Mouse (Mus musculus) hindbrain, postnatal 0 days (tissue): ENCODE data around the gene 1700012A03Rik. TPM values are rescaled to one million over a fixed set of nuclear protein-coding genes. Genes with fewer than 3 reads are reported as not detected.
A peak's percentile ranks its signal among the peaks of the same experiment; 100 is the strongest.

Source experiments
- ATAC-seq: fragments of 200-750 bp; cut with Nextera tagmentation; 2 replicates; pipeline ENCODE4 v1.8.0; 2017; ENCODE audit warnings: mild to moderate bottlenecking, moderate TSS enrichment, moderate library complexity
- DNase-seq: peaks from one replicate; pipeline ENCODE4 v3.0.0-alpha.2; 2015; ENCODE audit warnings: low spot score
- H3K27ac ChIP-seq: fragments of 300-500 bp; sonication (generic); 2 replicates; pipeline ENCODE4 v1.5.1; 2014; ENCODE audit warnings: mild to moderate bottlenecking
- H3K27me3 ChIP-seq: fragments of 300-500 bp; sonication (generic); 2 replicates; pipeline ENCODE4 v1.6.1; 2014; ENCODE audit warnings: low read length, mixed read lengths; ENCODE audit not compliant: insufficient read depth
- H3K36me3 ChIP-seq: fragments of 300-500 bp; sonication (generic); 2 replicates; pipeline ENCODE4 v1.6.1; 2014; ENCODE audit warnings: low read length, mixed read lengths; ENCODE audit not compliant: insufficient read depth
- H3K4me1 ChIP-seq: fragments of 300-500 bp; sonication (generic); 2 replicates; pipeline ENCODE4 v1.6.1; 2014; ENCODE audit warnings: antibody characterized with exemption, low read length, mixed read lengths; ENCODE audit not compliant: insufficient read depth
- H3K4me2 ChIP-seq: fragments of 300-500 bp; sonication (generic); 2 replicates; pipeline ENCODE4 v1.6.1; 2014; ENCODE audit warnings: low read depth, mild to moderate bottlenecking, low read length, moderate library complexity, mixed read lengths
- H3K4me3 ChIP-seq: fragments of 300-500 bp; sonication (generic); 2 replicates; pipeline ENCODE4 v1.5.1; 2014; ENCODE audit warnings: low read length
- H3K9ac ChIP-seq: fragments of 300-500 bp; sonication (generic); replicated peaks from 2 replicates; pipeline ENCODE4 v1.6.1; 2014; ENCODE audit warnings: mild to moderate bottlenecking, low read length, moderate library complexity, mixed read lengths
- H3K9me3 ChIP-seq: fragments of 300-500 bp; sonication (generic); 2 replicates; pipeline ENCODE4 v1.6.1; 2016; ENCODE audit warnings: low read length, mixed read lengths
- CTCF ChIP-seq: IDR thresholded peaks from 2 replicates; pipeline ENCODE4 v1.5.1; 2016; ENCODE audit warnings: antibody characterized with exemption, control low read depth, low read depth
- WGBS: fragments of 180-500 bp; shearing (Covaris S2); extraction: QIAGEN DNeasy Blood & Tissue Kit; methylation state at CpG from one replicate; pipeline ENCODE4 v1.1.7; 2014; 5-methylcytosine and 5-hydroxymethylcytosine counted together
- polyA plus RNA-seq: library from polyadenylated mRNA; unstranded; fragments of >200 nt; fragmentation: Nextera tagmentation; extraction: Ambion mirVana; gene quantifications from 2 replicates; pipeline ENCODE4 v1.2.1, GENCODE M21; 2015
- total RNA-seq: library from RNA; depleted of rRNA; stranded (reverse); fragments of >200 nt; gene quantifications from 2 replicates; pipeline ENCODE4 v1.2.3, GENCODE M21; 2014

Gene 1700012A03Rik
- total and polyA plus RNA-seq, 2 experiments from 2014 or later, result not detected

GRCm38 (mm10) chr6:32018105-32018446 lies 32.0 kb upstream of the 1700012A03Rik start:
- Histone ChIP-seq H3K4me3 (no peak overlapping the region), H3K36me3 (no peaks in the 10 kb centered on the region), H3K4me2 (0 out of 2 replicates have a peak overlapping the region, but pooled peaks have one; percentile 16), H3K27ac (no peak overlapping the region), H3K4me1 (peaks cover 14% of the 10 kb centered on the region; the same call in 1 of the 2 replicates), H3K27me3 (no peaks in the 10 kb centered on the region), H3K9me3 (no peaks in the 10 kb centered on the region), H3K9ac (no peak overlapping the region)
- no peak for TF ChIP-seq CTCF
- no peak for ATAC-seq
- 30% methylated on average over 5 of the region's 5 CpGs for WGBS
- DNase-seq, result no peak

GRCm38 (mm10) chr6:32021853-32022536 lies 28.1 kb upstream of the 1700012A03Rik start:
- H3K27ac ChIP-seq, result no peak overlapping the region
- no peak for TF ChIP-seq CTCF
- H3K4me2 ChIP-seq, result no peak overlapping the region
- WGBS, result 64% methylated on average over 10 of the region's 10 CpGs
- ATAC-seq (no peak), DNase-seq (no peak)
- H3K27me3 ChIP-seq, result no peaks in the 10 kb centered on the region
- no peak overlapping the region for H3K9ac ChIP-seq
- H3K4me3 ChIP-seq, result no peak overlapping the region
- H3K36me3 ChIP-seq, result no peaks in the 10 kb centered on the region
- H3K9me3 ChIP-seq, result no peaks in the 10 kb centered on the region
- H3K4me1 ChIP-seq, result peaks cover 12% of the 10 kb centered on the region; the same call in 1 of the 2 replicates

GRCm38 (mm10) chr6:32022537-32022869 lies 27.5 kb upstream of the 1700012A03Rik start:
- TF ChIP-seq CTCF, result no peak
- Histone ChIP-seq H3K36me3 (no peaks in the 10 kb centered on the region), H3K4me2 (no peak overlapping the region), H3K9ac (no peak overlapping the region), H3K9me3 (no peaks in the 10 kb centered on the region), H3K4me3 (no peak overlapping the region), H3K27ac (no peak overlapping the region), H3K4me1 (0 out of 2 replicates have a peak, but pooled peaks cover 7% of the 10 kb centered on the region), H3K27me3 (no peaks in the 10 kb centered on the region)
- 90% methylated on average over 1 of the region's 1 CpGs for WGBS
- no peak for ATAC-seq
- DNase-seq, result no peak

- no peaks in the 10 kb centered on the region for H3K4me1 ChIP-seq
- H3K9me3 ChIP-seq, result no peaks in the 10 kb centered on the region
- H3K4me2 ChIP-seq, result no peak overlapping the region
- H3K4me3 ChIP-seq, result no peak overlapping the region
- 59% methylated on average over 3 of the region's 3 CpGs for WGBS
- H3K36me3 ChIP-seq, result no peaks in the 10 kb centered on the region
- ATAC-seq (no peak), DNase-seq (peak; percentile 33)
- no peak overlapping the region for H3K27ac ChIP-seq
- TF ChIP-seq CTCF, result no peak
- H3K9ac ChIP-seq, result no peak overlapping the region
- no peaks in the 10 kb centered on the region for H3K27me3 ChIP-seq
Observed at GRCm38 (mm10) chr6:32028228-32029009, 21.6 kb upstream of the 1700012A03Rik start.

- Histone ChIP-seq H3K4me1 (no peaks in the 10 kb centered on the region), H3K4me3 (no peak overlapping the region), H3K27ac (no peak overlapping the region), H3K4me2 (no peak overlapping the region), H3K9ac (no peak overlapping the region), H3K27me3 (no peaks in the 10 kb centered on the region), H3K36me3 (no peaks in the 10 kb centered on the region), H3K9me3 (no peaks in the 10 kb centered on the region)
- no peak for DNase-seq
- 75% methylated on average over 2 of the region's 2 CpGs for WGBS
- ATAC-seq, result no peak
- TF ChIP-seq CTCF, result no peak
Observed at GRCm38 (mm10) chr6:32034226-32034625, 15.8 kb upstream of the 1700012A03Rik start.

GRCm38 (mm10) chr6:32045344-32045743 lies 4.7 kb upstream of the 1700012A03Rik start:
- no peaks in the 10 kb centered on the region for H3K27me3 ChIP-seq
- H3K4me1 ChIP-seq, result no peaks in the 10 kb centered on the region
- DNase-seq (no peak), ATAC-seq (0 out of 2 replicates have a peak, but pooled peaks have one; percentile 21)
- H3K27ac ChIP-seq, result no peak overlapping the region
- no peaks in the 10 kb centered on the region for H3K36me3 ChIP-seq
- no peak overlapping the region for H3K4me2 ChIP-seq
- H3K4me3 ChIP-seq, result no peak overlapping the region
- TF ChIP-seq CTCF, result no peak
- H3K9ac ChIP-seq, result no peak overlapping the region
- no peaks in the 10 kb centered on the region for H3K9me3 ChIP-seq
